Mouse (Mus musculus): ENCODE data around the gene Tmprss6. TPM values are rescaled to one million over a fixed set of nuclear protein-coding genes. Genes with fewer than 3 reads are reported as not detected.

Tmprss6 gene
- polyA plus RNA-seq, 1 experiment from 2014 or later = 0.28 TPM

GRCm38 (mm10) chr15:78425230-78425629 is 43.2 kb downstream of the Tmprss6 start:
- no peak overlapping the region for H3K4me3 ChIP-seq
- no peak overlapping the region for H3K27ac ChIP-seq (replicated peaks)
- H3K9ac ChIP-seq = no peak overlapping the region
- no peak overlapping the region for H3K4me2 ChIP-seq
- peaks cover 12% of the 10 kb centered on the region; the same call in 1 of the 2 replicates for H3K27me3 ChIP-seq
- H3K4me1 ChIP-seq (replicated peaks) = peaks cover 21% of the 10 kb centered on the region
- ATAC-seq (ENCODE audit: low read depth) = no peak
- 65% methylated on average over 4 of the region's 4 CpGs for WGBS
- no peaks in the 10 kb centered on the region for H3K36me3 ChIP-seq
- H3K9me3 ChIP-seq = no peaks in the 10 kb centered on the region

GRCm38 (mm10) chr15:78424507-78424906 is 43.9 kb downstream of the Tmprss6 start:
- Histone ChIP-seq H3K4me3 (no peak overlapping the region), H3K27ac (replicated peaks) (no peak overlapping the region), H3K27me3 (peaks cover 12% of the 10 kb centered on the region; the same call in 1 of the 2 replicates), H3K9ac (no peak overlapping the region), H3K4me2 (no peak overlapping the region), H3K36me3 (no peaks in the 10 kb centered on the region), H3K4me1 (replicated peaks) (peaks cover 14% of the 10 kb centered on the region), H3K9me3 (no peaks in the 10 kb centered on the region)
- WGBS = 26% methylated on average over 11 of the region's 11 CpGs
- ATAC-seq (ENCODE audit: low read depth) = no peak

GRCm38 (mm10) chr15:78422046-78422956 is 46.1 kb downstream of the Tmprss6 start:
- ATAC-seq (ENCODE audit: low read depth) = peak; percentile 68; the same call in 1 of the 2 replicates
- 19% methylated on average over 16 of the region's 16 CpGs for WGBS
- H3K9me3 ChIP-seq = no peaks in the 10 kb centered on the region

GRCm38 (mm10) chr15:78420395-78420794 is 48.0 kb downstream of the Tmprss6 start:
- no peak overlapping the region for H3K9ac ChIP-seq
- H3K4me1 ChIP-seq (replicated peaks) = peaks cover 3% of the 10 kb centered on the region; the same call in 1 of the 2 replicates
- no peak overlapping the region for H3K4me3 ChIP-seq
- H3K27ac ChIP-seq (replicated peaks) = no peak overlapping the region
- no peak overlapping the region for H3K4me2 ChIP-seq
- no peak for ATAC-seq (ENCODE audit: low read depth)
- no peaks in the 10 kb centered on the region for H3K36me3 ChIP-seq
- no peaks in the 10 kb centered on the region for H3K9me3 ChIP-seq
- WGBS = 88% methylated on average over 13 of the region's 13 CpGs
- peaks cover 12% of the 10 kb centered on the region; the same call in 1 of the 2 replicates for H3K27me3 ChIP-seq

More at GRCm38 (mm10) chr15:78422046-78422956, 46.1 kb downstream of the Tmprss6 start:
- Histone ChIP-seq H3K36me3 (no peaks in the 10 kb centered on the region), H3K27ac (replicated peaks) (no peak overlapping the region), H3K4me2 (no peak overlapping the region), H3K4me1 (replicated peaks) (0 out of 2 replicates have a peak, but pooled peaks cover 3% of the 10 kb centered on the region), H3K4me3 (no peak overlapping the region), H3K27me3 (peaks cover 12% of the 10 kb centered on the region; the same call in 1 of the 2 replicates), H3K9ac (no peak overlapping the region)

- H3K4me2 ChIP-seq = no peak overlapping the region
- no peaks in the 10 kb centered on the region; the same call in 1 of the 2 replicates for H3K4me1 ChIP-seq (replicated peaks)
These were observed 51.5 kb downstream of the Tmprss6 start for GRCm38 (mm10) chr15:78416937-78417336.

GRCm38 (mm10) chr15:78414157-78414556 is 54.3 kb downstream of the Tmprss6 start:
- peaks cover 16% of the 10 kb centered on the region for H3K4me1 ChIP-seq (replicated peaks)
- WGBS = 85% methylated on average over 8 of the region's 8 CpGs

More at GRCm38 (mm10) chr15:78416937-78417336, 51.5 kb downstream of the Tmprss6 start:
- H3K4me3 ChIP-seq = no peak overlapping the region
- H3K27ac ChIP-seq (replicated peaks) = 0 out of 2 replicates have a peak overlapping the region, but pooled peaks have one; percentile 2
- ATAC-seq (ENCODE audit: low read depth) = no peak
- H3K27me3 ChIP-seq = peaks cover 10% of the 10 kb centered on the region
- 37% methylated on average over 4 of the region's 4 CpGs for WGBS
- no peak overlapping the region for H3K9ac ChIP-seq
- no peaks in the 10 kb centered on the region for H3K9me3 ChIP-seq
- 0 out of 2 replicates have a peak, but pooled peaks cover 4% of the 10 kb centered on the region for H3K36me3 ChIP-seq

GRCm38 (mm10) chr15:78413719-78414117 is 54.7 kb downstream of the Tmprss6 start:
- H3K36me3 ChIP-seq = 0 out of 2 replicates have a peak, but pooled peaks cover 4% of the 10 kb centered on the region
- H3K9ac ChIP-seq = no peak overlapping the region
- ATAC-seq (ENCODE audit: low read depth) = no peak
- peaks cover 16% of the 10 kb centered on the region for H3K4me1 ChIP-seq (replicated peaks)
- H3K9me3 ChIP-seq = no peaks in the 10 kb centered on the region
- H3K27ac ChIP-seq (replicated peaks) = no peak overlapping the region
- 48% methylated on average over 1 of the region's 1 CpGs for WGBS
- no peak overlapping the region for H3K4me3 ChIP-seq
- no peak overlapping the region for H3K4me2 ChIP-seq
- H3K27me3 ChIP-seq = peaks cover 37% of the 10 kb centered on the region

More at GRCm38 (mm10) chr15:78414157-78414556, 54.3 kb downstream of the Tmprss6 start:
- Histone ChIP-seq H3K27me3 (peaks cover 33% of the 10 kb centered on the region), H3K36me3 (0 out of 2 replicates have a peak, but pooled peaks cover 4% of the 10 kb centered on the region), H3K4me3 (no peak overlapping the region), H3K9ac (no peak overlapping the region), H3K4me2 (no peak overlapping the region), H3K9me3 (no peaks in the 10 kb centered on the region), H3K27ac (replicated peaks) (no peak overlapping the region)
- ATAC-seq (ENCODE audit: low read depth) = no peak

- Histone ChIP-seq H3K27me3 (peaks cover 42% of the 10 kb centered on the region), H3K4me3 (no peak overlapping the region), H3K9ac (no peak overlapping the region), H3K4me1 (replicated peaks) (peaks cover 16% of the 10 kb centered on the region), H3K9me3 (no peaks in the 10 kb centered on the region), H3K27ac (replicated peaks) (no peak overlapping the region), H3K36me3 (0 out of 2 replicates have a peak, but pooled peaks cover 4% of the 10 kb centered on the region), H3K4me2 (no peak overlapping the region)
- WGBS = 90% methylated on average over 14 of the region's 14 CpGs
- no peak for ATAC-seq (ENCODE audit: low read depth)
These were observed 55.2 kb downstream of the Tmprss6 start for GRCm38 (mm10) chr15:78413083-78413718.

GRCm38 (mm10) chr15:78409570-78410052 is 58.8 kb downstream of the Tmprss6 start:
- peak overlapping the region; percentile 53; the same call in 1 of the 2 replicates for H3K9ac ChIP-seq
- WGBS = 8% methylated on average over 12 of the region's 12 CpGs

GRCm38 (mm10) chr15:78406293-78406934 is 62.0 kb downstream of the Tmprss6 start, which contains the start of gene Mpst:
TSS of gene Mpst (plus strand) at chr15:78406416.
- Histone ChIP-seq H3K9ac (peak within 1 kb of the TSS; percentile 76), H3K4me1 (replicated peaks) (peaks cover 71% of the 10 kb centered on the region), H3K4me3 (peak within 1 kb of the TSS; percentile 59), H3K36me3 (no peaks in the 10 kb centered on the region), H3K27ac (replicated peaks) (peak within 1 kb of the TSS; percentile 92), H3K4me2 (peak within 1 kb of the TSS; percentile 85), H3K27me3 (peaks cover 42% of the 10 kb centered on the region), H3K9me3 (no peaks in the 10 kb centered on the region)
- peak; percentile 86 for ATAC-seq (ENCODE audit: low read depth)
- WGBS = under 1% methylated on average over 40 of the region's 40 CpGs

More at GRCm38 (mm10) chr15:78409570-78410052, 58.8 kb downstream of the Tmprss6 start:
- Histone ChIP-seq H3K4me1 (replicated peaks) (peaks cover 41% of the 10 kb centered on the region), H3K27ac (replicated peaks) (no peak overlapping the region), H3K4me2 (peak overlapping the region; percentile 50), H3K4me3 (peak overlapping the region; percentile 23), H3K9me3 (no peaks in the 10 kb centered on the region), H3K27me3 (peaks cover 52% of the 10 kb centered on the region), H3K36me3 (0 out of 2 replicates have a peak, but pooled peaks cover 4% of the 10 kb centered on the region)
- no peak for ATAC-seq (ENCODE audit: low read depth)

- Histone ChIP-seq H3K9ac (peak within 1 kb of the TSS; percentile 76), H3K4me1 (replicated peaks) (peaks cover 77% of the 10 kb centered on the region), H3K27me3 (peaks cover 35% of the 10 kb centered on the region), H3K27ac (replicated peaks) (peak within 1 kb of the TSS; percentile 92), H3K4me3 (peak within 1 kb of the TSS; percentile 59), H3K4me2 (peak within 1 kb of the TSS; percentile 85), H3K9me3 (no peaks in the 10 kb centered on the region), H3K36me3 (no peaks in the 10 kb centered on the region)
- WGBS = 1% methylated on average over 34 of the region's 34 CpGs
- peak; percentile 62 for ATAC-seq (ENCODE audit: low read depth)
These were observed 62.8 kb downstream of the Tmprss6 start, which contains the start of gene Tst for GRCm38 (mm10) chr15:78405517-78406211. TSS of gene Tst (minus strand) at chr15:78405907.

All from neural tube, embryonic 13.5 days (tissue).